Mouse (Mus musculus) heart, adult 2 months (tissue): ENCODE data around the gene Pdcd11.

Source experiments
- CTCF ChIP-seq: fragments of 200-600 bp; IDR thresholded peaks from 2 replicates; pipeline ENCODE4 v1.8.1; 2022; ENCODE audit warnings: antibody characterized with exemption, mild to moderate bottlenecking, moderate library complexity
- EP300 ChIP-seq: fragments of 200-500 bp; IDR thresholded peaks from 2 replicates; pipeline ENCODE4 v1.6.1; 2011; ENCODE audit warnings: low read depth, low read length, control low read depth; ENCODE audit not compliant: insufficient read depth

DNA sequence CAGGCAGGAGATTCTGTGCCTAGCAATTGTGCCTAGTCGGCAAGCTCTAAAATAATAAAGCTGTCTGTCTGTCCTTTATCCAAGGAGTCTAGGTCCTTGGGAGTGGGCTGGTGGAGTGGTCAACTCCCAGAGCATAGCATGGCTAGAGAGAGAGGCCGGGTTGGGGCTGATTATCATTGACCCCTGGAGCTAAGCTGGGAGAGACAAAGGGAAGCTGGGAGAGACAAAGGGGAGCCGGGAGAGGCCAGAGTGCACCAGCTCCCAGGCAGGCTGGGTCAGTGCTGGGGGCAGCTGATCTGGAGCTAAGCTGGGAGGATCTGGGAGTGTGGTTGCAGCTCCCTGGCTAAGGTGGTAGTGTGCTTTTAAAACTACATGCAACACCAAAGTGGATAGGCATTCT is 76.2 kb downstream of the Pdcd11 start:
- no peak for TF ChIP-seq CTCF
- no peak for TF ChIP-seq EP300
